Mouse (Mus musculus) intestine, postnatal 0 days (tissue): ENCODE measurements around the gene Rptor. TPM values are rescaled to one million over a fixed set of nuclear protein-coding genes. Genes with fewer than 3 reads are reported as not detected.

ENCODE experiments used
- ATAC-seq: fragments of 200-750 bp; cut with Nextera tagmentation; 2 replicates; pipeline ENCODE4 v1.8.0; 2017; ENCODE audit warnings: mild to moderate bottlenecking, moderate TSS enrichment, moderate library complexity
- H3K27ac ChIP-seq: fragments of 300-500 bp; sonication (generic); 2 replicates; pipeline ENCODE4 v1.5.1; 2014; ENCODE audit warnings: mild to moderate bottlenecking, low read depth, low read length, moderate library complexity
- H3K27me3 ChIP-seq: fragments of 300-500 bp; sonication (generic); replicated peaks from 2 replicates; pipeline ENCODE4 v1.6.1; 2014; ENCODE audit warnings: low read length, mixed read lengths; ENCODE audit not compliant: control insufficient read depth, insufficient read depth
- H3K36me3 ChIP-seq: fragments of 300-500 bp; sonication (generic); 2 replicates; pipeline ENCODE4 v1.6.1; 2014; ENCODE audit warnings: mild to moderate bottlenecking, moderate library complexity; ENCODE audit not compliant: control insufficient read depth, insufficient read depth
- H3K4me1 ChIP-seq: fragments of 300-500 bp; sonication (generic); replicated peaks from 2 replicates; pipeline ENCODE4 v1.6.1; 2014; ENCODE audit warnings: antibody characterized with exemption, low read length, mixed read lengths; ENCODE audit not compliant: control insufficient read depth, insufficient read depth
- H3K4me2 ChIP-seq: fragments of 300-500 bp; sonication (generic); replicated peaks from 2 replicates; pipeline ENCODE4 v1.6.1; 2014; ENCODE audit warnings: low read depth, mild to moderate bottlenecking, moderate library complexity
- H3K4me3 ChIP-seq: fragments of 300-500 bp; sonication (generic); 2 replicates; pipeline ENCODE4 v1.5.1; 2014; ENCODE audit warnings: low read depth, low read length
- H3K9ac ChIP-seq: fragments of 300-500 bp; sonication (generic); 2 replicates; pipeline ENCODE4 v1.6.1; 2014; ENCODE audit warnings: mild to moderate bottlenecking, low read depth, low read length
- H3K9me3 ChIP-seq: fragments of 300-500 bp; sonication (generic); 2 replicates; pipeline ENCODE4 v1.6.1; 2016; ENCODE audit warnings: mixed run types; ENCODE audit not compliant: control insufficient read depth
- CTCF ChIP-seq: sonication (generic); IDR thresholded peaks from 2 replicates; pipeline ENCODE4 v1.5.1; 2016; ENCODE audit warnings: low read depth, mild to moderate bottlenecking, control low read depth, antibody characterized with exemption, moderate library complexity
- WGBS: fragments of 180-500 bp; shearing (Covaris S2); extraction: QIAGEN DNeasy Blood & Tissue Kit; methylation state at CpG from one replicate; pipeline ENCODE4 v1.1.7; 2014; 5-methylcytosine and 5-hydroxymethylcytosine counted together
- polyA plus RNA-seq: library from polyadenylated mRNA; unstranded; fragments of >200 nt; fragmentation: Nextera tagmentation; extraction: Ambion mirVana; gene quantifications from 2 replicates; pipeline ENCODE4 v1.2.1, GENCODE M21; 2015

The Rptor gene
- 5.1 and 5.7 TPM in 2 replicates for polyA plus RNA-seq

DNA sequence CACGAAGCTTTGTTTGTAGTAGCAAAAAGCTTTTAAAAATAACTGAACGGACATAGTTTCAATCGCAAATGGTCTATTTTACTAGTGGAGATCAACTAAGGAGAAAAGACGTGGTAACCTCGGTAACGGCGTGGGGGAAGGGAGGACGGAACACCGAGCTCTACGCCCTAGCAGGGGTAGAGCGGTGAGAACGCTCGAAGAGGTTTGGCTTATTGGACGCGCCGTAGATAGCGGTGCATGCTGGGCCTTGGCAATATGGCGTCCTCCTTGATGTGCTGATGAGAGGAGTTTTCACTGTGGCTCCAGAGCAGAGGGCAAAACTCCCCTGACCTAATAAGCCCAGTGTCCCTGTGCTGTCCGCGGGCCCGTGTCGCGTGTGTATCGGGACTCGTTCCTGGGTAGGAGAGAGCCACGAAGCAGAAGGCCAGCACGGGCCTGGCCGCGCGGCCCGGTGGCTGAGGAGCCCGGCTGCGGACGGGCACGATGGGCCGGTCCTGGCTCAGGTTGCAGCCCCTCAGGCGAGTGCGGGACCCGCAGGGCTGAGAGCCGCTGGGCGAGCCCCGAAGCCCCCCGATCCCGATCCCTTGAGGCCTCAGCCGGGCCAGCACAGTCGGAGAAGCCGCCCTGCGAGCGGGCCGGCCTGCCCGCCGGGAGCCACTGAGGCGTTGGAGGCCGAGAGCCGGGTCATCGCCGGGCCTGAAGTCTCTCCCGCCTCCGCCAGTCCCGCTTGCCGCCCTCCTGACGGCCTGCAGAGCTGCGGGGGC is at the start of gene Rptor:
TSS of gene Rptor (plus strand) at position 143 of the 764 bp plus-strand sequence.
- WGBS = under 1% methylated on average over 63 of the region's 63 CpGs
- peak; percentile 97 for ATAC-seq
- H3K36me3 ChIP-seq = no peaks in the 10 kb centered on the region

GRCm38 (mm10) chr11:119554706-119555105 is 48.0 kb upstream of the Rptor start:
- WGBS = 72% methylated on average over 7 of the region's 7 CpGs
- H3K4me3 ChIP-seq = no peak overlapping the region
- no peak overlapping the region for H3K4me2 ChIP-seq
- no peaks in the 10 kb centered on the region for H3K36me3 ChIP-seq
- H3K9ac ChIP-seq = no peak overlapping the region
- H3K4me1 ChIP-seq = no peaks in the 10 kb centered on the region
- no peaks in the 10 kb centered on the region for H3K9me3 ChIP-seq
- peaks cover 18% of the 10 kb centered on the region for H3K27me3 ChIP-seq
- TF ChIP-seq CTCF = no peak
- no peak for ATAC-seq
- no peak overlapping the region for H3K27ac ChIP-seq

More for the DNA sequence above, at the start of gene Rptor:
- Histone ChIP-seq H3K9me3 (no peaks in the 10 kb centered on the region), H3K27ac (peak within 1 kb of the TSS; percentile 86), H3K4me1 (peaks cover 8% of the 10 kb centered on the region; the same call in 1 of the 2 replicates), H3K4me2 (peak within 1 kb of the TSS; percentile 85), H3K4me3 (peak within 1 kb of the TSS; percentile 99), H3K9ac (peak within 1 kb of the TSS; percentile 98), H3K27me3 (no peaks in the 10 kb centered on the region)
- TF ChIP-seq CTCF = no peak

DNA sequence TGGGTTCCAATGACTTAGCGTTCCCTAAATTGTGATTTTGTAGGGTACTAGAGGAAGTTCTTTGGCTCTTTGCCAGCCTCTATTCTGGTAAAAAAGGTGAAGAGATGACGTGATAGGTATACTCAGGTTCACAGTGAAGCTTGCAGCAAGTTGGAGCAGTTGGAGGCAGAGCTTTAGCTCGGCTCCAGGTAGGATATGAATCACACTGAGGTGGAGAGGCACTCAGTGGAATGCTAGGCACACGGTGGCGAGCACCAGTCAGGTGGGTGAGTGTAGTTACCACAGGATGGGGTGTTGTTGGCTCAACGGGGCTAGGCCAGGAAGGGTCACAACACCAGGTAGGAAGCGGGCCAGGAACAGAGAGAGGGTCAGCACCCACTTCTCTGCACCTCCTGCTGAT is 47.5 kb upstream of the Rptor start:
- 77% methylated on average over 7 of the region's 7 CpGs for WGBS
- ATAC-seq = no peak

GRCm38 (mm10) chr11:119557940-119558869 is 44.5 kb upstream of the Rptor start:
- no peaks in the 10 kb centered on the region for H3K9me3 ChIP-seq
- no peak for TF ChIP-seq CTCF
- no peaks in the 10 kb centered on the region for H3K36me3 ChIP-seq
- WGBS = 44% methylated on average over 16 of the region's 17 CpGs
- H3K4me3 ChIP-seq = no peak overlapping the region
- H3K4me1 ChIP-seq = no peaks in the 10 kb centered on the region
- no peak overlapping the region for H3K4me2 ChIP-seq
- no peak overlapping the region for H3K9ac ChIP-seq
- no peak overlapping the region for H3K27ac ChIP-seq
- no peak for ATAC-seq
- H3K27me3 ChIP-seq = no peaks in the 10 kb centered on the region

More for the DNA sequence above, 47.5 kb upstream of the Rptor start:
- Histone ChIP-seq H3K4me2 (no peak overlapping the region), H3K27me3 (peaks cover 13% of the 10 kb centered on the region), H3K4me3 (no peak overlapping the region), H3K27ac (no peak overlapping the region), H3K9me3 (no peaks in the 10 kb centered on the region), H3K36me3 (no peaks in the 10 kb centered on the region), H3K9ac (no peak overlapping the region), H3K4me1 (no peaks in the 10 kb centered on the region)
- no peak for TF ChIP-seq CTCF

GRCm38 (mm10) chr11:119558870-119559610 is 43.7 kb upstream of the Rptor start:
- Histone ChIP-seq H3K4me2 (no peak overlapping the region), H3K36me3 (no peaks in the 10 kb centered on the region), H3K4me3 (no peak overlapping the region), H3K9me3 (no peaks in the 10 kb centered on the region), H3K27me3 (no peaks in the 10 kb centered on the region), H3K27ac (no peak overlapping the region), H3K9ac (no peak overlapping the region), H3K4me1 (no peaks in the 10 kb centered on the region)
- no peak for ATAC-seq
- 22% methylated on average over 9 of the region's 9 CpGs for WGBS
- TF ChIP-seq CTCF = no peak
